Mouse (Mus musculus) MEL (cell line): ENCODE measurements around the gene Galnt10.

Source experiments
- CTCF ChIP-seq, 3 experiments: IDR thresholded peaks in 2 of 3; conservative IDR thresholded peaks in 1 of 3; 2 replicates each; pipeline ENCODE4 v1.5.1; 2011 to 2012; ENCODE audit warnings: low read length in 3 of 3, low read depth in 2 of 3, mild to moderate bottlenecking in 2 of 3, improper control_type of control experiment in 1 of 3, inconsistent platforms in 1 of 3, mixed read lengths in 1 of 3, moderate library complexity in 1 of 3; ENCODE audit not compliant: control insufficient read depth in 1 of 3, insufficient read depth in 1 of 3, poor library complexity in 1 of 3, severe bottlenecking in 1 of 3
- MAX ChIP-seq: IDR thresholded peaks from 2 replicates; pipeline ENCODE4 v1.6.1; 2011; ENCODE audit warnings: low read length, improper control_type of control experiment
- POLR2A ChIP-seq, 2 experiments: IDR thresholded peaks; 2 replicates each; pipeline ENCODE4 v1.6.1; 2011 to 2012; ENCODE audit warnings: low read length in 2 of 2, mild to moderate bottlenecking in 2 of 2, control low read depth in 1 of 2, improper control_type of control experiment in 1 of 2, low read depth in 1 of 2, moderate library complexity in 1 of 2; ENCODE audit not compliant: control insufficient read depth in 1 of 2, insufficient read depth in 1 of 2, poor library complexity in 1 of 2
- TCF12 ChIP-seq: IDR thresholded peaks from 2 replicates; pipeline ENCODE4 v1.6.1; 2014; ENCODE audit warnings: low read depth, mild to moderate bottlenecking, inconsistent platforms, low read length, improper control_type of control experiment, moderate library complexity
- ZKSCAN1 ChIP-seq: IDR thresholded peaks from 2 replicates; pipeline ENCODE4 v1.6.1; 2012; ENCODE audit warnings: low read depth, mild to moderate bottlenecking, inconsistent platforms, low read length, improper control_type of control experiment, moderate library complexity

- TF ChIP-seq ZKSCAN1, result no peak
- no peak for TF ChIP-seq CTCF (IDR thresholded peaks at IDR 0.05 in 2 of 3, conservative IDR thresholded peaks at IDR 0.05 in 1 of 3; ENCODE audit: control insufficient read depth in 1 of 3, insufficient read depth in 1 of 3, low read depth in 2 of 3, low read length in 3 of 3, poor library complexity in 1 of 3, severe bottlenecking in 1 of 3)
- no peak for TF ChIP-seq POLR2A (IDR thresholded peaks at IDR 0.05; ENCODE audit: control insufficient read depth in 1 of 2, insufficient read depth in 1 of 2, low read depth in 1 of 2, low read length in 2 of 2, poor library complexity in 1 of 2)
- TF ChIP-seq MAX, result no peak
- TF ChIP-seq TCF12, result no peak
Observed at GRCm38 (mm10) chr11:57649269-57649668, 4.0 kb downstream of the Galnt10 start.
